Mouse (Mus musculus) limb, embryonic 15.5 days (tissue): ENCODE measurements around the gene Gkn2. TPM values are rescaled to one million over a fixed set of nuclear protein-coding genes. Genes with fewer than 3 reads are reported as not detected.

Experiments
- ATAC-seq: fragments of 200-750 bp; cut with Nextera tagmentation; 2 replicates; pipeline ENCODE4 v1.8.0; 2017; ENCODE audit warnings: low read depth, moderate TSS enrichment; ENCODE audit not compliant: insufficient number of reproducible peaks, low FRiP score, low TSS enrichment
- H3K27ac ChIP-seq: fragments of 300-500 bp; sonication (generic); 2 replicates; pipeline ENCODE4 v1.5.1; 2015; ENCODE audit warnings: moderate library complexity, mild to moderate bottlenecking, inconsistent platforms
- H3K27me3 ChIP-seq: fragments of 300-500 bp; sonication (generic); 2 replicates; pipeline ENCODE4 v1.6.1; 2015; ENCODE audit warnings: inconsistent platforms
- H3K36me3 ChIP-seq: fragments of 300-500 bp; sonication (generic); 2 replicates; pipeline ENCODE4 v1.6.1; 2015; ENCODE audit warnings: inconsistent platforms
- H3K4me1 ChIP-seq: fragments of 300-500 bp; sonication (generic); 2 replicates; pipeline ENCODE4 v1.6.1; 2015; ENCODE audit warnings: inconsistent platforms
- H3K4me2 ChIP-seq: fragments of 300-500 bp; sonication (generic); 2 replicates; pipeline ENCODE4 v1.6.1; 2015; ENCODE audit warnings: mild to moderate bottlenecking, inconsistent platforms
- H3K4me3 ChIP-seq: fragments of 300-500 bp; sonication (generic); 2 replicates; pipeline ENCODE4 v1.5.1; 2015; ENCODE audit warnings: mild to moderate bottlenecking, inconsistent platforms
- H3K9ac ChIP-seq: fragments of 300-500 bp; sonication (generic); 2 replicates; pipeline ENCODE4 v1.6.1; 2015; ENCODE audit warnings: inconsistent platforms
- H3K9me3 ChIP-seq: fragments of 300-500 bp; sonication (generic); 2 replicates; pipeline ENCODE4 v1.6.1; 2016; ENCODE audit warnings: inconsistent platforms
- WGBS: fragments of 180-500 bp; shearing (Covaris S2); methylation state at CpG from one replicate; pipeline ENCODE4 v1.1.7; 2015; 5-methylcytosine and 5-hydroxymethylcytosine counted together
- polyA plus RNA-seq: library from polyadenylated mRNA; unstranded; fragments of >200 nt; fragmentation: Nextera tagmentation; extraction: Ambion mirVana; gene quantifications from 2 replicates; pipeline ENCODE4 v1.2.1, GENCODE M21; 2015

Gkn2 gene
- polyA plus RNA-seq, 1 experiment from 2014 or later, result not detected

DNA sequence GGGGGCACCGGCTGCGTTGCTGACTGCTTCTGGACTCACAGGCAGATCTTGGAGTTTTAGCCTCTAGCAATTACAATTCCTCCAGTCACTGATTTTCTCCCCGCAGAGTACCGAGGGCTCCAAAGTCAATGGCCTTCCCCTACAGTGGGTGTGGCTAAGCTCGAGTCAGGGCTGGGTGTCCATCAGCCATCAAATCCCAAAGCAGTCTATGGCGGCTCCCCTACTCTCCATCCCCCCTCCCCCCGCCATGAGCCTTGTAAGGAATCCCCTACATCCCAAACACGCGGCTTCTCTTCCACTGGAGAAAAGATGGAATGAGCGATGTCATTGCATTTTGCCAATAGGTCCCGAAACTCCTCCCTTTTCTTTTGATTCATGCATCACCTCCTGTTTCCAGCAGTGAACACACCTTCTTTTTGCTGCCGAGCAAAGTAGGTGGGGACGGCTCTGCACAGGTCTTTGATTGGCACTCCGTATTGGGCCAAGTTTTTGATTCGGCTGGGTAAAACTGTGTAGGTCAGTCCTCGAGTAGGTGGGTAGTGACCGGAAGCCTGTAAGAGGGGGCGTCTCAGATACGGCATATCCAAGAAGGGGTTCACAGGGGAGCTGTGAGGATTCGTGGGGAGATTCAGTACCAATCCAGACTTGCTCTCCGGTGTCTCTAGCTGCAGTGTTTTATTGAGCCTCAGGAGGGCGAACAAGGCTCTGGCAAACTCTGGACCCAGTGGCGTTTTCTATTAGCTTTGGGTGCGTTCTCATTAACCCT, 11.0 kb downstream of the Gkn2 start:
- Histone ChIP-seq H3K27me3 (peaks cover 6% of the 10 kb centered on the region; the same call in 1 of the 2 replicates), H3K9ac (no peak overlapping the region), H3K4me2 (peak overlapping the region; percentile 59), H3K4me1 (peaks cover 11% of the 10 kb centered on the region; the same call in 1 of the 2 replicates), H3K36me3 (no peaks in the 10 kb centered on the region), H3K4me3 (peak overlapping the region; percentile 32), H3K9me3 (no peaks in the 10 kb centered on the region), H3K27ac (no peak overlapping the region)
- ATAC-seq, result no peak
- 10% methylated on average over 24 of the region's 24 CpGs for WGBS

DNA sequence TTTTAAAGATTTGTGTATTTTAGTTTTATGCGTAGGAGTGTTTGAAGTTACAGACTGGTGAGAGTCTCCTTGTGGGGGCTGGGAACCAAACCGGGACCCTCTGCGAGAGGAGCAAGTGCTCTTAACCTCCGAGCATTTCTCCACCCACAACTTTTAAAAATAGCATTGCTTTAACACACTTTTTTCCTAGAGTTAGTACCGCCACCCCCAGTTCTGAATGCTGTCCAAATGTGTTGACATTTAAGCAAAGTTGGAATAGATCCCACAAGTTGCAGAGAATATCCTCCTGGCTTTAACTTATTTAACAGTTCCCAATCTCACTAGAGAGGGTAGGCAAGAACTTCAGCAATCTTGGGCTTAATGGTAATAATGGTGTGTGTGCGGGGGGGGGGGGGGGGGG, 11.6 kb downstream of the Gkn2 start:
- H3K36me3 ChIP-seq, result no peaks in the 10 kb centered on the region
- peaks cover 11% of the 10 kb centered on the region; the same call in 1 of the 2 replicates for H3K4me1 ChIP-seq
- H3K4me3 ChIP-seq, result peak overlapping the region; percentile 32; the same call in 1 of the 2 replicates
- no peak for ATAC-seq
- peaks cover 6% of the 10 kb centered on the region; the same call in 1 of the 2 replicates for H3K27me3 ChIP-seq
- H3K4me2 ChIP-seq, result peak overlapping the region; percentile 59
- no peak overlapping the region for H3K27ac ChIP-seq
- no peaks in the 10 kb centered on the region for H3K9me3 ChIP-seq
- WGBS, result 36% methylated on average over 5 of the region's 6 CpGs
- no peak overlapping the region for H3K9ac ChIP-seq

DNA sequence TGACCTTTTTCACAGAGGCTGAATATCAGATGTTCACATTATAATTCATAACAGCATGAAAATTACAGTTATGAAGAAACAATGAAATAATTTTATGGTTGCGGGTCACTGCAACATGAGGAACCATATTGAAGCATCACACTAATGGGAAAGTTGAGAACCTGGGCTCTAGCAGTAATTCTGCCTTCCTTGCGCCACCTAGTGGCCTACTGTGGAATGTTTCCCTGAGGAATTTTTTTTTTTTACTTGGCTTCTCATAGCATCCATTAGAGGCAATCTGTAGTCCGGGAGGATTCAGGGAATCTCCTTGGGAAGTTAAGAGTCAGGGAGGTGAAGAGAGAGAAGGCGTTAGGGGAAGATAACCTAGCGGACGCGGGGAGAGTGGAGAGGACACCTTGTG, 13.0 kb downstream of the Gkn2 start:
- H3K27ac ChIP-seq, result no peak overlapping the region
- H3K36me3 ChIP-seq, result no peaks in the 10 kb centered on the region
- no peak overlapping the region for H3K4me3 ChIP-seq
- 12% methylated on average over 7 of the region's 7 CpGs for WGBS
- H3K4me2 ChIP-seq, result no peak overlapping the region
- no peak for ATAC-seq
- H3K27me3 ChIP-seq, result no peaks in the 10 kb centered on the region; the same call in 1 of the 2 replicates
- peaks cover 11% of the 10 kb centered on the region; the same call in 1 of the 2 replicates for H3K4me1 ChIP-seq
- no peak overlapping the region for H3K9ac ChIP-seq
- no peaks in the 10 kb centered on the region for H3K9me3 ChIP-seq

DNA sequence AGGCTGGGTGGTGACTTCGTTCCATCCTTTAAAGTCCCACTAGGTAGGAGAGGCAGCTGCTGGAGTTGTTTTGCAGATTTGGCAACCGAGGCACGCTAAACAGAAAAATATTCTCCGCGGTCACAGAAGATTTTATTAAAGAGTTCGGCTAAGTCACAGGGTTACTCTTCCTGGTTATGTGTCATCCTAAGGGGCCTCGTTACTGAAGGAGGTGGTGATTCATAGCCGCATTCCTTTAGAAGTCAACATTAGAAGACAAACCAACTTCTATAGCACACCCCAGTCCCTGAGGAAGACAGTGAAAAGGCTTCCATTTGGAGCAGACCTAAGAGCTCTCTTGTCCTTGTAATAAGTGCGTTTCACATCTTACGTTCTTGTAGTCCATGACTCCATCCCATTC, 13.5 kb downstream of the Gkn2 start:
- Histone ChIP-seq H3K36me3 (no peaks in the 10 kb centered on the region), H3K4me3 (no peak overlapping the region), H3K4me1 (peaks cover 11% of the 10 kb centered on the region; the same call in 1 of the 2 replicates), H3K4me2 (no peak overlapping the region), H3K27me3 (no peaks in the 10 kb centered on the region; the same call in 1 of the 2 replicates), H3K9ac (no peak overlapping the region), H3K9me3 (no peaks in the 10 kb centered on the region), H3K27ac (no peak overlapping the region)
- 75% methylated on average over 10 of the region's 10 CpGs for WGBS
- no peak for ATAC-seq

DNA sequence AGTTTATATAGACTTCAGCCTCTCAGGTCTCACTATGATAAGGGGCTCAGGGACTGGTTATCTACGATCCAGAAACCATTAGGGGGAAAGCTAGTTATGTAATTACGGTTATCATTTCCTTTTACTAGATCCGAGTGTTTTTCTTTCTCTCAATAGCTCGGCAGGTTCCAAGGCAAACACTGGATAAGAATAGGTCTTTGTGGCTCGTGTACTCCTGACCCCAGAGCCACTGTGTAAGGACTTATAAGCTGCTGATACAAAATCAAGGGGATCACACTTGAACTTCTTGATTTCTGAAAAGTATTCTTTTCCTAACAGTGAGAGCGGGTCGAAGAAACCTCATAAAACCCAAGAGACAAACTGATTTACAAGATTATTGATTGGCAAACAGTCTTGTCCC, 15.7 kb downstream of the Gkn2 start, which contains the start of gene Gkn3:
Gkn3 (minus strand) TSS at position 59 of the 400 bp plus-strand sequence.
- H3K9me3 ChIP-seq, result no peaks in the 10 kb centered on the region
- peaks cover 10% of the 10 kb centered on the region; the same call in 1 of the 2 replicates for H3K4me1 ChIP-seq
- 70% methylated on average over 7 of the region's 7 CpGs for WGBS
- no peak within 1 kb of the TSS for H3K4me3 ChIP-seq
- no peaks in the 10 kb centered on the region for H3K36me3 ChIP-seq
- no peaks in the 10 kb centered on the region; the same call in 1 of the 2 replicates for H3K27me3 ChIP-seq
- H3K4me2 ChIP-seq, result no peak within 1 kb of the TSS
- H3K9ac ChIP-seq, result no peak within 1 kb of the TSS
- no peak for ATAC-seq
- H3K27ac ChIP-seq, result no peak within 1 kb of the TSS

DNA sequence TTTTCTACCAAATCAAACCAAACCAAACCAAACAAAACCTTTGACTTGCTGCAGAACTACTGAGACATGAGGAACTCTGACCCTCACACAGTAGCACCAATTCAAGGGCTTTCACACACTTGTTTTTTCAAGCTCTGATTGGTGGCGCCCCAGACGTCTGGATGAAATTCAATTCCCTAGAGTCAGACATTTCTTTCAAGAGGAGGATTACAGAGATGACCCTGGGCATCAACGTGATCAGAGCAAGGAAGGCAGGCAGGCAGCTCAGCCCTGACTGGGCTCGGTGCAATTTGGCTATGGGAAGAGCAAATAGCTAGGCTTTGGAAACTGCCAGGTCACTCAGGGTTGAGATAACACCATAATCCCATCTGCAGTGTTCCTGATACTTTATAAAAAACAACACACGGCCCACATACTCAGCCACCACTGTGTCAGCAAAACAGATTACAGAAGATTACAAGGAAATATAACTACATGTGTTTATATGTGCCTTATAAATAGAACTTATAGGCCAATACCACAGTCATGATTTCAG, 16.4 kb downstream of the Gkn2 start:
- H3K9me3 ChIP-seq, result no peaks in the 10 kb centered on the region
- ATAC-seq, result no peak
- no peak overlapping the region for H3K9ac ChIP-seq
- 32% methylated on average over 5 of the region's 5 CpGs for WGBS
- H3K36me3 ChIP-seq, result no peaks in the 10 kb centered on the region
- H3K27ac ChIP-seq, result no peak overlapping the region
- no peaks in the 10 kb centered on the region; the same call in 1 of the 2 replicates for H3K27me3 ChIP-seq
- peaks cover 4% of the 10 kb centered on the region; the same call in 1 of the 2 replicates for H3K4me1 ChIP-seq
- H3K4me2 ChIP-seq, result no peak overlapping the region
- no peak overlapping the region for H3K4me3 ChIP-seq

DNA sequence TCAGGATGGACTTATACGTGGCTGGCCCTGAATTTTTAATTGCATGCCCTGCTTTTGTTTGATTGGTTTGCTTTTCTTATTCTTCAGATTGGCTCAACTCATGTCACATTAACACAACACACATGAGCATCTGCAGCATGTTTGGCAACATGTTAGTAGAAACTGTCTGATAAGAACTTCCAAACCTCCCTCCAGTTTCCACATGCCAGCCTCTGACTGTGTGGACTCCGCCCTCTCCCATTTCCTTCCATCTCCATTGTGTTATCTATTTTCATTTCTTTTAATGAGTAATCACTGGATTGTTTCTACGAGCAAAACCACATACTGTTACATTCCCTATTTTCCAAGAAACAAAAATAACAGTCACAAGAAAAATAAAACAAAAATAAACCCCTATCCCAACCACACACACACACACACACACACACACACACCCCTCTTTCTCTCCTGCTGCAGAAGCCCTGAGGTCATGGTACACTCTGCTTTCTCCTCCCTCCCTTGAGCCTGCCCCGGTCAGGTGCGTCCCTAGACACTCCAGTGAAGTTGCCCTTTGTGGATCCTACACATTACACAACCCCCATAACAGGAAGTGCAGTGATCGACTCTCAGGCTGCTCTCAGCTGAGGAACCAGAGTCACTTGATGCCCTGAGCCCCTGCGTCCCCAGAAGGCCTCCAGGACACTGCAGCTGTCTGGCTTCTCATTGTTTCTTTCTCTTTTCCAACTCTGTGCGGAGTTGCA, 20.5 kb downstream of the Gkn2 start:
- no peaks in the 10 kb centered on the region for H3K36me3 ChIP-seq
- H3K27ac ChIP-seq, result no peak overlapping the region
- no peak overlapping the region for H3K4me2 ChIP-seq
- no peak overlapping the region for H3K4me3 ChIP-seq
- H3K4me1 ChIP-seq, result no peaks in the 10 kb centered on the region
- H3K27me3 ChIP-seq, result no peaks in the 10 kb centered on the region
- no peaks in the 10 kb centered on the region for H3K9me3 ChIP-seq
- WGBS, result 61% methylated on average over 8 of the region's 8 CpGs
- no peak overlapping the region for H3K9ac ChIP-seq
- ATAC-seq, result no peak

DNA sequence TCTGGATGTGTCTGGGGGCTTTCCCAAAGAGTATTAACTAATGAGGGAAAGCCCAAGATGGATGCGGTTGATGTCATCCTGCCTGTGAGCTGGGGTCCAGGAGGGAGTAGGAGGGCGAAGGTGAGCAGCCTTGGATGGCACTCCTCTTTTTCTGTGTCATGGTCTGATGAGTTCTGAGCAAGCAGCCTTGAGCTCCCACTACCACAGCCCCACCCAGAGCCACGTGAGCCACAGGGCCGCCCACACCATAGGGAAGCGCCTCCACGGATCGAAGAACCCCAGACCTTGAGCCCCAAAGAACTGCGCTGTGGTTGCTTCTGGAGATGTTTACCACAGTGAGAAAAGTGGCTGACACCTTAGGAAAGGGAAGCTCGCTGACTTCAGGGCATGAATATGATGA, 21.6 kb downstream of the Gkn2 start:
- no peak overlapping the region for H3K4me3 ChIP-seq
- H3K4me1 ChIP-seq, result no peaks in the 10 kb centered on the region
- ATAC-seq, result no peak
- H3K4me2 ChIP-seq, result no peak overlapping the region
- no peaks in the 10 kb centered on the region for H3K36me3 ChIP-seq
- H3K27ac ChIP-seq, result no peak overlapping the region
- H3K9me3 ChIP-seq, result no peaks in the 10 kb centered on the region
- 84% methylated on average over 9 of the region's 9 CpGs for WGBS
- no peaks in the 10 kb centered on the region for H3K27me3 ChIP-seq
- H3K9ac ChIP-seq, result no peak overlapping the region

DNA sequence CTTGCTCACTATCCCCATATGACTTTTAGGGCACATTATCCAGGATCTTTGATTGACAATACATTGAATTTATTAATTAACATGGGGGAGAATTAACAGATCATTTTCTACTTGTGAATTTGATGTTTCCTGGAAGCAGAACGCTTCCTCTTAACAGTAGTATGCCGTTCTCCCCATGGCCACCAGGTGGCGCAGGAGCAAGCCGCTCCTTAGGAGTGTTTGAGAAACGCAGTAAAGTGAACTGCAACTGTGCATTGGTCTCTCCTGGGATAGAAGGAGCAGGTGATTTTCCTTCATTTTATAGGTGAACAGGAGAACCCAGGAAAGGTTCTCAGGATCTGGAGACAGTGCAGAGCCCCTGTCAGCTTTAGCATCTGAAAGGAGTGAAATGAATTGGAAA, 26.0 kb downstream of the Gkn2 start:
- Histone ChIP-seq H3K27ac (no peak overlapping the region), H3K4me1 (no peaks in the 10 kb centered on the region), H3K36me3 (no peaks in the 10 kb centered on the region), H3K4me2 (no peak overlapping the region), H3K9ac (no peak overlapping the region), H3K27me3 (no peaks in the 10 kb centered on the region), H3K9me3 (no peaks in the 10 kb centered on the region), H3K4me3 (no peak overlapping the region)
- ATAC-seq, result no peak
- WGBS, result under 1% methylated on average over 5 of the region's 5 CpGs

DNA sequence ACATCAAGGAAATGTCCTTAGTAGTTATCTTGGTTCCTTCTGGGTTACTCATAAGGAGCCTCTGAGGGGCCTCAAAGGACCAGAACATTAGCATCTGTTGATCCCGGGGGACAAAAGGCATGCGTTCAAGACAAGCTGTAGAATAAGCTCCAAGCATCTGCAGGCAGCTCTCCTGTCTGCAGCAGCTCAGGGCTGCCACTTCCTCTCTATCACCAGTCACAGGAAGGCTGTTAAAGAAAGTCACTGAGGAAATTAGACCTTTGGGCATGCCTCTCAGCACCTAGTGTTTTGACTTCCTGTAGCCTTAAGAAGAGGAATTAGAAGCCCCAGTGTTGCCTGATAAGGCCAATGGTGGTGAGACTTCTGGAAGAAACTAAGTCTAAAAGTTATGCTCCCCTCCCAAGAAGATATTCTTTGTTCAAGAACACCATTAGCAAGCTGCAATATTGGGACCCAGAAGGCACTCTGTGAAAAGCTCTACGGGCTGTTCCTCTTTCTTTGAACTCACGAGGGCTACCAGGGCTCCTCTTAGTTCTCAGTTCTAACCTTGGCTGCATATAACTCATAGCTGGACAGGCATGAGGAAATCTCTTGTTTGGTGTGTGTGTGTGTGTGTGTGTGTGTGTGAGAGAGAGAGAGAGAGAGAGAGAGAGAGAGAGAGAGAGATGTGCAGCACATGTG, 26.9 kb downstream of the Gkn2 start:
- H3K4me1 ChIP-seq, result no peaks in the 10 kb centered on the region
- H3K4me3 ChIP-seq, result no peak overlapping the region
- ATAC-seq, result no peak
- H3K36me3 ChIP-seq, result no peaks in the 10 kb centered on the region
- no peak overlapping the region for H3K9ac ChIP-seq
- H3K27me3 ChIP-seq, result no peaks in the 10 kb centered on the region
- H3K4me2 ChIP-seq, result no peak overlapping the region
- no peaks in the 10 kb centered on the region for H3K9me3 ChIP-seq
- WGBS, result 54% methylated on average over 4 of the region's 4 CpGs
- H3K27ac ChIP-seq, result no peak overlapping the region

DNA sequence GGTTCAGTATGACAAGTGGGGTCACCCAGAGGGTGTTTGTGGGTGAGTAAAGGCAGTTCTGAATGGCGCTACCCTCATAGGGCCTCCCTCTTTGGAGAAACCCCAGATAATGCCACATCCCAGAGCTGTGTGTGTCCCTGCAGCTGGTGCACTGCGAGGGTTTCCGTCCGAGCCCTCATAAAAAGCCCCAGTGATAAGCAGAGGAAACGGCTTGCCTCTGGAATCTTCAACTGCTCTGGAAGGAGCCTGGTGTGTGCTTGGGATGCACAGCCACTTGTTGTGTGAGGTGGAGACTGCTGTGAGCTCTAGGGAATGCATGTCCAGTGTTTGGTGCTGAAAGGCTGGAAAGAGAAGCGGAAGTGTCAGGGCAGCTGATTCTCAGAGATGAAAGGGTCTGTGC, 28.3 kb downstream of the Gkn2 start:
- no peaks in the 10 kb centered on the region for H3K4me1 ChIP-seq
- no peaks in the 10 kb centered on the region for H3K9me3 ChIP-seq
- H3K27ac ChIP-seq, result no peak overlapping the region
- H3K9ac ChIP-seq, result no peak overlapping the region
- H3K4me2 ChIP-seq, result no peak overlapping the region
- H3K4me3 ChIP-seq, result no peak overlapping the region
- 41% methylated on average over 6 of the region's 6 CpGs for WGBS
- H3K36me3 ChIP-seq, result no peaks in the 10 kb centered on the region
- no peaks in the 10 kb centered on the region for H3K27me3 ChIP-seq
- no peak for ATAC-seq
